Mouse (Mus musculus) stomach, postnatal 0 days (tissue): ENCODE results near the gene Fgfr2. TPM values are rescaled to one million over a fixed set of nuclear protein-coding genes. Genes with fewer than 3 reads are reported as not detected.
A peak's percentile ranks its signal among the peaks of the same experiment; 100 is the strongest.

Source experiments
- ATAC-seq: fragments of 200-750 bp; cut with Nextera tagmentation; 2 replicates; pipeline ENCODE4 v1.8.0; 2017; ENCODE audit not compliant: low FRiP score, low TSS enrichment
- DNase-seq: peaks from one replicate; pipeline ENCODE4 v3.0.0-alpha.2; 2016; ENCODE audit warnings: low spot score
- H3K27ac ChIP-seq: fragments of 300-500 bp; sonication (generic); replicated peaks from 2 replicates; pipeline ENCODE4 v1.5.1; 2014; ENCODE audit warnings: mild to moderate bottlenecking, control low read depth
- H3K27me3 ChIP-seq: fragments of 300-500 bp; sonication (generic); 2 replicates; pipeline ENCODE4 v1.6.1; 2014; ENCODE audit warnings: low read length; ENCODE audit not compliant: control insufficient read depth, insufficient read depth
- H3K36me3 ChIP-seq: fragments of 300-500 bp; sonication (generic); 2 replicates; pipeline ENCODE4 v1.6.1; 2014; ENCODE audit warnings: low read length, mixed read lengths; ENCODE audit not compliant: control insufficient read depth, insufficient read depth
- H3K4me1 ChIP-seq: fragments of 300-500 bp; sonication (generic); replicated peaks from 2 replicates; pipeline ENCODE4 v1.6.1; 2014; ENCODE audit warnings: antibody characterized with exemption; ENCODE audit not compliant: control insufficient read depth, insufficient read depth
- H3K4me2 ChIP-seq: fragments of 300-500 bp; sonication (generic); replicated peaks from 2 replicates; pipeline ENCODE4 v1.6.1; 2014; ENCODE audit warnings: low read depth, mild to moderate bottlenecking, control low read depth, moderate library complexity
- H3K4me3 ChIP-seq: fragments of 300-500 bp; sonication (generic); 2 replicates; pipeline ENCODE4 v1.5.1; 2014; ENCODE audit warnings: low read depth, low read length, control low read depth
- H3K9ac ChIP-seq: fragments of 300-500 bp; sonication (generic); 2 replicates; pipeline ENCODE4 v1.6.1; 2014; ENCODE audit warnings: mild to moderate bottlenecking, low read length, control low read depth, mixed read lengths
- H3K9me3 ChIP-seq: fragments of 300-500 bp; sonication (generic); 2 replicates; pipeline ENCODE4 v1.6.1; 2016; ENCODE audit warnings: low read length; ENCODE audit not compliant: control insufficient read depth
- CTCF ChIP-seq: IDR thresholded peaks from 2 replicates; pipeline ENCODE4 v1.5.1; 2016; ENCODE audit warnings: antibody characterized with exemption, low read depth, mild to moderate bottlenecking, moderate library complexity
- EP300 ChIP-seq: optimal IDR thresholded peaks from 2 replicates; pipeline ENCODE3; 2016; ENCODE audit warnings: antibody characterized with exemption
- WGBS: fragments of 180-500 bp; shearing (Covaris S2); extraction: QIAGEN DNeasy Blood & Tissue Kit; methylation state at CpG from one replicate; pipeline ENCODE4 v1.1.7; 2014; 5-methylcytosine and 5-hydroxymethylcytosine counted together
- polyA plus RNA-seq: library from polyadenylated mRNA; unstranded; fragments of >200 nt; fragmentation: Nextera tagmentation; extraction: Ambion mirVana; gene quantifications from 2 replicates; pipeline ENCODE4 v1.2.1, GENCODE M21; 2015

The Fgfr2 gene
- polyA plus RNA-seq, 1 experiment from 2014 or later, result 60.8 TPM

DNA sequence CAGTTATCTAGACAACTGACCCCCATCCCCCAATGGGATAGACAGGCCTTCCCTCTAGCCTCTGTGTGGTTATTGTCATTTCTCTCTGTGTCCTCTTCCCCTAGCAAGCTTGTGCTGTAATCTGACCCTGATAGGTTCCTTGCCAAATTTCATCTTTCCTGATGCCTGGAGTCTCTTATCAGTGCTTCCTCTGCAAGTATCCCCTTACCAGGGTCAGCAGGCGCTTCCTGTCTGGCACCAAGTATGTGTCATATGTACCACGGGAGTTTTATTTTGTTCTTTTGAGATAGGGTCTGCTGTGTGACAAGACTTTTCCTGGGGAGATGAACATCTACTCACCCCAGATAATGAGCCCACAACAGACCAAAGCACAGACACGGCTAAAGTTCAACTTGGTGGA is 844.5 kb downstream of the Fgfr2 start:
- DNase-seq, result no peak
- WGBS, result 69% methylated on average over 3 of the region's 3 CpGs
- no peak for ATAC-seq

DNA sequence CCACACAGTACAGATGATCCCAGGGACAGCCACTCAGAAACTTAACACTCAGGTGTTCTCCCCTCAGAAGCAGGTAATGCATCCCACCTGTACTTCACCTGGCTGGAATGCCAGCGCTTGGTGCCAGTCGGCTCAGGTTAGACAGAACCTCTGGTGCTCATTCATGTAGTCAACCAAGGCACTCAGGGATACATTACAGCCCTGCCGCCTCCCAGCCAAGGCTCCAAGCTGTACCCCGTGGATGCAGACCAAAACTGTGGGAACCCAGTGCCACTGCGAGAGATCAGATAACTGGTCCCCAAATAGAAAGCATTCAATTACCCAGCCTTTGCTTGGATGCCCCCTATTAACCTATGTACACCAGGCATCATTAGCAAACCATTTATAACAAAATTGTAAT is 846.9 kb downstream of the Fgfr2 start:
- Histone ChIP-seq H3K4me1 (no peaks in the 10 kb centered on the region), H3K36me3 (no peaks in the 10 kb centered on the region), H3K9ac (no peak overlapping the region), H3K27me3 (no peaks in the 10 kb centered on the region), H3K9me3 (no peaks in the 10 kb centered on the region), H3K4me3 (no peak overlapping the region), H3K27ac (no peak overlapping the region), H3K4me2 (no peak overlapping the region)
- WGBS, result 88% methylated on average over 5 of the region's 5 CpGs
- TF ChIP-seq EP300 (no peak), CTCF (no peak)
- no peak for DNase-seq
- no peak for ATAC-seq

More for the DNA sequence above, 844.5 kb downstream of the Fgfr2 start:
- Histone ChIP-seq H3K27me3 (no peaks in the 10 kb centered on the region), H3K9me3 (no peaks in the 10 kb centered on the region), H3K4me2 (no peak overlapping the region), H3K36me3 (no peaks in the 10 kb centered on the region), H3K27ac (no peak overlapping the region), H3K9ac (no peak overlapping the region), H3K4me3 (no peak overlapping the region), H3K4me1 (no peaks in the 10 kb centered on the region)
- no peak for TF ChIP-seq EP300
- TF ChIP-seq CTCF, result no peak

DNA sequence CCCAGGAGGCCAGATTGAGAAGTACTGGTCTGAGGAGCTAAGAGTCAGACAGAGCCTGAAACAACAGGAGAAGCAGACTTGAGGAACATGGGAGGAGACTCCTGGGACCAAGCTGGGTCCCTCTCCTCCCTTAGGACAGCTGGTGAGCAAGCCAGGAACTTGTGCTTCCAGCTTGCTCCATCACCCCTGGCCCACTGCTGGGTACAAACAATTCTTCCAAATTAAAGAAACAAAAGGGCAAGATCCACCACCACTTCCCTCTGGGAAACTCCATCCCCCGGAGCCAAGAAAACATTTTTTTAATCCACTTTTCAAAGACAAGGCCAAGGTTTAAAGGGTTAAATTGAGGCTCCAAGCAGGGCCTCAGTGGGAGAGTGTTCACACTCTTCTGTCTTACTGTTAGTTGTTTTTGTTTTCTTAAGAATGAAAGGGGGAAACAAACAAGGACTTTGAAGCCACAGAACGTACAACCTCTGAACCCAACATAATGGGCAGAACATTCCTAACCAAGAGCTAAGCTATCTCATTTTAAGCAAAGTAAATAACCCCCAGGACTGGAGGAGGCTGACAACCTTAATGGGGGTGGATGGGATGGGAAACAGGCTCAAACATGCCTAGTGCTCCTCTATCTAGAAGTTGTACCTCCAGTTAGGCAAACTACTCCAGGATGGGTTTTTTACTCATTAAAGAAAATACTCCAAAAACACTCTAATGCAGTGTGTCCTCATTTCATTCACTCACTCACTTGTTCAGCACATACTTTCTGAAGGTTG is 849.2 kb downstream of the Fgfr2 start:
- TF ChIP-seq CTCF (no peak), EP300 (no peak)
- no peak overlapping the region for H3K4me2 ChIP-seq
- no peaks in the 10 kb centered on the region; the same call in 1 of the 2 replicates for H3K36me3 ChIP-seq
- H3K27me3 ChIP-seq, result no peaks in the 10 kb centered on the region
- H3K27ac ChIP-seq, result 0 out of 2 replicates have a peak overlapping the region, but pooled peaks have one; percentile 0
- no peak overlapping the region for H3K4me3 ChIP-seq
- WGBS, result 61% methylated on average over 2 of the region's 2 CpGs
- H3K9ac ChIP-seq, result no peak overlapping the region
- ATAC-seq, result no peak
- H3K9me3 ChIP-seq, result no peaks in the 10 kb centered on the region
- no peak for DNase-seq
- no peaks in the 10 kb centered on the region for H3K4me1 ChIP-seq

DNA sequence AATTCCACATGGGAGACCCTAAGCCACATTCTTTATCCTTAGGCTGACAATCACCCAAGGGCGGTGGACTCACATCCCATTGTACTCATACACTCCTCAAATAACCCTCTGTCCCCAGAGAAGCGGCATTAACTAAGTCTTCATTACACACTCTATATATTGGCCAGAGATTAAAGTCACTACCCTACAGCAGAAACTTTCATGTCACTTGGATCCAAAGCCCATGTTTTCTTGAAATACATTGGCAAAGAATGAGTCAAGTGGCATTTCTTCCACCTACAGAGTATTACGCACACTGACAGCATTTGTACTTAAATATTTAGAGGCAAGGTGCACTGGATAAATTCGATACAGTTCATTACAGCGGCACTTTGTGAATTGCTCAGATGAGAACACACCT is 850.2 kb downstream of the Fgfr2 start:
- Histone ChIP-seq H3K27me3 (no peaks in the 10 kb centered on the region), H3K4me3 (no peak overlapping the region), H3K27ac (no peak overlapping the region), H3K4me2 (no peak overlapping the region), H3K9ac (no peak overlapping the region), H3K36me3 (peaks cover 7% of the 10 kb centered on the region; the same call in 1 of the 2 replicates), H3K9me3 (no peaks in the 10 kb centered on the region), H3K4me1 (no peaks in the 10 kb centered on the region; the same call in 1 of the 2 replicates)
- 94% methylated on average over 5 of the region's 5 CpGs for WGBS
- no peak for DNase-seq
- TF ChIP-seq EP300, result no peak
- no peak for TF ChIP-seq CTCF
- ATAC-seq, result no peak

DNA sequence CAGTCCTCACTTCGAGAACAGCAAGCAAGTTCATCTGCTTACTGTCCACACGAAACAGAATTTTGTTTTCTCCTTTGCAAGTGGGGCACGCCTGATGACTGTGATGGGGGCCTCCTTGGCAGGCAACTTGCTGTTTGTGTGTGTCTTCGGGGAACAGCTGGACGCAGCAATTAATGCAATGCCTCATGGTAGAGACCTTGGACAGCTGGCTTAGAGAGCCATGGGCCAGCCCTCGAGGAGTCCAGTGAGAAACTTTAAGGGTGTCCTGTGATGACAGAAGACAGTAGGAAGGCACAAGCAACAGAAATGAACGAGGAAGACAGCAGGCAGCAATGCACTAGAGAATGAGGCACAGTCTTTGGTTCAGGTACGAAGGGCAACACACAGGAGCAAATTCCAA is 852.8 kb downstream of the Fgfr2 start:
- 0 out of 2 replicates have a peak, but pooled peaks have one; percentile 32 for ATAC-seq
- H3K27ac ChIP-seq, result 0 out of 2 replicates have a peak overlapping the region, but pooled peaks have one; percentile 24
- no peak overlapping the region for H3K4me2 ChIP-seq
- TF ChIP-seq CTCF (no peak), EP300 (no peak)
- no peak overlapping the region for H3K4me3 ChIP-seq
- no peak for DNase-seq
- H3K27me3 ChIP-seq, result no peaks in the 10 kb centered on the region
- H3K9ac ChIP-seq, result no peak overlapping the region
- H3K4me1 ChIP-seq, result no peaks in the 10 kb centered on the region; the same call in 1 of the 2 replicates
- 66% methylated on average over 8 of the region's 8 CpGs for WGBS
- H3K9me3 ChIP-seq, result no peaks in the 10 kb centered on the region
- H3K36me3 ChIP-seq, result peaks cover 16% of the 10 kb centered on the region; the same call in 1 of the 2 replicates

DNA sequence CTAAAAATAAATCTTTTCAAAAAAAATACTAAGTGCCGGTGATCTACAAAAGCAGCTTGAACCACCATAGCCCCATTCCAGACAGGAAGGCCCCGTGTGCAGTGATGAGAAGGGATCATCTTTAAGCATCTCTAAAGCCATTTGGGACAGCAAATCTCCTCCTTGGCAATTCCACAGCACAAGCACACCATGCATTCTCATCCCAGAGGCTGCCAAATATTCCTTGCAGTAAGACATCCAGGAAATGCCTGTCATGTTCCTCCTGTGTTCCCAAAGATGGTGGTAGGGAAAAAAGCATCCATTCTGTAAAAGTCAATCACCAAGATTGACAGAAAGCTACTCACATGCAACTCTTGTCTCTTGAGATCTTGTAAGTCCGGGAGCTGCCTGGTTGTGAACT is 853.5 kb downstream of the Fgfr2 start:
- no peak for DNase-seq
- no peaks in the 10 kb centered on the region for H3K27me3 ChIP-seq
- H3K4me1 ChIP-seq, result no peaks in the 10 kb centered on the region; the same call in 1 of the 2 replicates
- no peak overlapping the region for H3K4me3 ChIP-seq
- H3K9me3 ChIP-seq, result no peaks in the 10 kb centered on the region
- no peak overlapping the region for H3K4me2 ChIP-seq
- TF ChIP-seq EP300 (no peak), CTCF (no peak)
- H3K36me3 ChIP-seq, result peaks cover 16% of the 10 kb centered on the region; the same call in 1 of the 2 replicates
- no peak overlapping the region for H3K9ac ChIP-seq
- WGBS, result 62% methylated on average over 3 of the region's 3 CpGs
- no peak for ATAC-seq
- no peak overlapping the region for H3K27ac ChIP-seq
